ENCODE assay signal across 22 mouse cellular contexts in the genomic region with DNA sequence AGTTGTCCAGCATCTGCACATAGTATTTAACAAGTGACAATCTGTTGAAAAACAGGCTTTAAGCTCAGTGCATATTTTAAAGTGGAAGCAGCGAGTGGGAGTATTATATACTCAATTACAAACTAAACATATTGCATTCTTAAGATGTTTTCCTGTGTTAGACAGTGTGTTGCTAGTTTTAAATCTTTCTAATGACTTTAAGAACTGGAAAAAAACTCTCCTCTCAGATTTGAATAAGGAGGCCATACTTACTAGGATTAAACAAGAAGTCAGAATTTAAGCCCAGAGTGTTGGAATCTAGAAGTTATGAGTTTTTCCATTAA.
DNase-seq lines count a peak whose midpoint lies in the region; ATAC-seq and TF ChIP-seq lines count a peak whose summit lies in the region.
"Had no signal": no experiment of that assay in that cellular context is flagged by ENCODE, and none has a peak within 500 bp of the region (broad histone marks: within the 10 kb centered on the region; RNA-seq: fewer than 3 reads in every experiment).

No protein-coding gene starts in this region.

- peak overlapping the region; percentile 47; the same call in 1 of the 2 replicates for H3K27ac ChIP-seq in kidney, embryonic 14.5 days (ENCODE audit: low read depth, low read length)
- H3K27ac ChIP-seq in kidney, embryonic 15.5 days, result peak overlapping the region; percentile 49
- peak overlapping the region; percentile 65 for H3K27ac ChIP-seq in kidney, embryonic 16.5 days (ENCODE audit: low read length)
- no peak overlapping the region for H3K27ac ChIP-seq in kidney, postnatal 0 days
- H3K27ac ChIP-seq in kidney, adult 2 months (ENCODE audit: insufficient read depth, low read depth, low read length), result no peak overlapping the region

- no peak for DNase-seq in kidney, adult 8-10 months
- DNase-seq in kidney, adult 9 months, result no peak
- DNase-seq in kidney, postnatal 14 days, result no peak
- DNase-seq in kidney, postnatal 0 days (ENCODE audit: low spot score), result peak; percentile 90
- DNase-seq in kidney, adult 2 months, result no peak
- DNase-seq: adrenal gland, adult 2 months; adrenal gland, adult 8-10 months; adrenal gland, postnatal 10 days; adrenal gland, postnatal 14 days; adrenal gland, postnatal 25 days; adrenal gland, postnatal 36 days; B cell, adult 2 months; cerebellum, adult 11 months; cerebellum, adult 11-12 months had no signal

- H3K4me3 ChIP-seq in kidney, embryonic 14.5 days (ENCODE audit: low read length), result no peak overlapping the region
- no peak overlapping the region for H3K4me3 ChIP-seq in kidney, embryonic 15.5 days (replicated peaks)
- no peak overlapping the region for H3K4me3 ChIP-seq in kidney, embryonic 16.5 days (ENCODE audit: low read length)
- no peak overlapping the region for H3K4me3 ChIP-seq in kidney, postnatal 0 days (replicated peaks; ENCODE audit: low read depth, low read length)
- H3K4me3 ChIP-seq in kidney, adult 2 months (ENCODE audit: insufficient read depth, low read depth, low read length), result no peak overlapping the region

- no peak for TF ChIP-seq POLR2A in kidney, adult 2 months (IDR thresholded peaks at IDR 0.05; ENCODE audit: low read depth, low read length)

- H3K27me3 ChIP-seq in kidney, embryonic 14.5 days (ENCODE audit: control insufficient read depth, insufficient read depth, low read length), result no peaks in the 10 kb centered on the region
- no peaks in the 10 kb centered on the region for H3K27me3 ChIP-seq in kidney, embryonic 15.5 days
- H3K27me3 ChIP-seq in kidney, embryonic 16.5 days (ENCODE audit: insufficient read depth, low read length), result no peaks in the 10 kb centered on the region
- no peaks in the 10 kb centered on the region for H3K27me3 ChIP-seq in kidney, postnatal 0 days (ENCODE audit: insufficient read depth, low read length)
- H3K27me3 ChIP-seq in kidney, adult 2 months (replicated peaks; ENCODE audit: control insufficient read depth, insufficient read depth, low read length), result no peaks in the 10 kb centered on the region
- H3K27me3 ChIP-seq: CH12.LX, Patski had no signal

- no peak overlapping the region for H3K4me2 ChIP-seq in kidney, embryonic 14.5 days (replicated peaks; ENCODE audit: low read depth, low read length)
- no peak overlapping the region for H3K4me2 ChIP-seq in kidney, embryonic 15.5 days
- H3K4me2 ChIP-seq in kidney, embryonic 16.5 days (replicated peaks; ENCODE audit: low read depth, low read length), result no peak overlapping the region
- H3K4me2 ChIP-seq in kidney, postnatal 0 days (ENCODE audit: low read length), result no peak overlapping the region

- H3K9ac ChIP-seq in kidney, embryonic 14.5 days (ENCODE audit: low read depth, low read length), result no peak overlapping the region
- H3K9ac ChIP-seq in kidney, embryonic 15.5 days, result no peak overlapping the region
- H3K9ac ChIP-seq in kidney, embryonic 16.5 days (replicated peaks; ENCODE audit: low read length), result no peak overlapping the region
- H3K9ac ChIP-seq in kidney, postnatal 0 days (ENCODE audit: low read depth, low read length), result no peak overlapping the region

- no peaks in the 10 kb centered on the region for H3K9me3 ChIP-seq in kidney, embryonic 14.5 days (ENCODE audit: control insufficient read depth, low read length)
- H3K9me3 ChIP-seq in kidney, embryonic 15.5 days (replicated peaks), result no peaks in the 10 kb centered on the region
- H3K9me3 ChIP-seq in kidney, embryonic 16.5 days (ENCODE audit: low read length), result no peaks in the 10 kb centered on the region
- H3K9me3 ChIP-seq in kidney, postnatal 0 days (replicated peaks; ENCODE audit: low read length), result no peaks in the 10 kb centered on the region
- H3K9me3 ChIP-seq: G1E had no signal

- no peak for TF ChIP-seq CTCF in kidney, postnatal 0 days (IDR thresholded peaks at IDR 0.05; ENCODE audit: low read depth)
- no peak for TF ChIP-seq CTCF in kidney, adult 2 months (conservative IDR thresholded peaks at IDR 0.05; ENCODE audit: insufficient read depth, insufficient read length, low read depth, low read length)

- 32% methylated on average over 1 of the region's 1 CpGs for WGBS in kidney, embryonic 14.5 days
- WGBS in kidney, embryonic 15.5 days, result 39% methylated on average over 1 of the region's 1 CpGs
- 38% methylated on average over 1 of the region's 1 CpGs for WGBS in kidney, embryonic 16.5 days
- WGBS in kidney, postnatal 0 days, result 43% methylated on average over 1 of the region's 1 CpGs
- 64% methylated on average over 1 of the region's 1 CpGs for WGBS in kidney, adult 2 months

- peak; percentile 73; the same call in 1 of the 2 replicates for ATAC-seq in kidney, embryonic 14.5 days (ENCODE audit: low FRiP score, low TSS enrichment)
- no peak; the same call in 1 of the 2 replicates for ATAC-seq in kidney, embryonic 15.5 days (replicated peaks; ENCODE audit: low FRiP score)
- ATAC-seq in kidney, embryonic 16.5 days (ENCODE audit: low FRiP score, low TSS enrichment), result peak; percentile 55; the same call in 1 of the 2 replicates
- no peak for ATAC-seq in kidney, postnatal 0 days (replicated peaks; ENCODE audit: low FRiP score, low read depth)
- ATAC-seq: activated CD4-positive, CD25-positive, alpha-beta regulatory T cell, adult 4 months; CD4-positive, CD25-positive, alpha-beta regulatory T cell, adult 4 months; Patski had no signal

- 0 out of 2 replicates have a peak, but pooled peaks cover 5% of the 10 kb centered on the region for H3K4me1 ChIP-seq in kidney, embryonic 14.5 days (ENCODE audit: control insufficient read depth, insufficient read depth, low read length)
- peaks cover 6% of the 10 kb centered on the region; the same call in 1 of the 2 replicates for H3K4me1 ChIP-seq in kidney, embryonic 15.5 days
- H3K4me1 ChIP-seq in kidney, embryonic 16.5 days (ENCODE audit: insufficient read depth, low read length), result peaks cover 6% of the 10 kb centered on the region; the same call in 1 of the 2 replicates
- H3K4me1 ChIP-seq in kidney, postnatal 0 days (replicated peaks; ENCODE audit: insufficient read depth, low read length), result no peaks in the 10 kb centered on the region
- no peaks in the 10 kb centered on the region for H3K4me1 ChIP-seq in kidney, adult 2 months (ENCODE audit: control insufficient read depth, insufficient read depth, low read length)

- no peaks in the 10 kb centered on the region for H3K36me3 ChIP-seq in kidney, embryonic 14.5 days (ENCODE audit: control insufficient read depth, insufficient read depth, low read length)
- H3K36me3 ChIP-seq in kidney, embryonic 15.5 days, result no peaks in the 10 kb centered on the region
- H3K36me3 ChIP-seq in kidney, embryonic 16.5 days (ENCODE audit: insufficient read depth, low read length), result no peaks in the 10 kb centered on the region
- H3K36me3 ChIP-seq in kidney, postnatal 0 days (ENCODE audit: insufficient read depth, low read length), result no peaks in the 10 kb centered on the region
- H3K36me3 ChIP-seq in kidney, adult 2 months (ENCODE audit: control insufficient read depth, insufficient read depth, low read length), result no peaks in the 10 kb centered on the region
- H3K36me3 ChIP-seq: G1E had no signal

Comparison
In these comparisons a context has a peak if more than half of its experiments do, and no peak if none do; other contexts are left out.
1. ATAC-seq: peak in kidney, embryonic 14.5 days (single experiment) and kidney, embryonic 16.5 days (single experiment); none in kidney, embryonic 15.5 days (single experiment) and kidney, postnatal 0 days (single experiment).
2. H3K27ac ChIP-seq: peak in kidney, embryonic 14.5 days (single experiment), kidney, embryonic 15.5 days (single experiment) and kidney, embryonic 16.5 days (single experiment); none in kidney, postnatal 0 days (single experiment) and kidney, adult 2 months (single experiment).